Mouse (Mus musculus): ENCODE data around the gene Slc15a3.

Slc15a3 gene

GRCm38 (mm10) chr19:10904512-10904911 lies 65.0 kb downstream of the Slc15a3 start:
- Histone ChIP-seq H3K4me3 (replicated peaks; ENCODE audit: low read length) (no peak overlapping the region), H3K9me3 (ENCODE audit: low read length) (no peaks in the 10 kb centered on the region), H3K27me3 (ENCODE audit: insufficient read depth, low read length) (no peaks in the 10 kb centered on the region), H3K36me3 (ENCODE audit: insufficient read depth, low read length) (peaks cover 99% of the 10 kb centered on the region), H3K4me1 (replicated peaks; ENCODE audit: low read depth, low read length) (peaks cover 14% of the 10 kb centered on the region)
- no peak for TF ChIP-seq CTCF (conservative IDR thresholded peaks at IDR 0.05; ENCODE audit: low read length)
- TF ChIP-seq NANOG (IDR thresholded peaks at IDR 0.05; ENCODE audit: borderline replicate concordance, low read length), result no peak
- TF ChIP-seq POU5F1 (IDR thresholded peaks at IDR 0.05; ENCODE audit: borderline replicate concordance, low read length), result no peak

GRCm38 (mm10) chr19:10904927-10905727 lies 65.6 kb downstream of the Slc15a3 start:
- Histone ChIP-seq H3K27me3 (ENCODE audit: insufficient read depth, low read length) (no peaks in the 10 kb centered on the region), H3K4me3 (replicated peaks; ENCODE audit: low read length) (no peak overlapping the region), H3K36me3 (ENCODE audit: insufficient read depth, low read length) (peaks cover 95% of the 10 kb centered on the region), H3K9me3 (ENCODE audit: low read length) (no peaks in the 10 kb centered on the region), H3K4me1 (replicated peaks; ENCODE audit: low read depth, low read length) (peaks cover 14% of the 10 kb centered on the region)
- TF ChIP-seq NANOG (IDR thresholded peaks at IDR 0.05; ENCODE audit: borderline replicate concordance, low read length) (no peak), POU5F1 (IDR thresholded peaks at IDR 0.05; ENCODE audit: borderline replicate concordance, low read length) (no peak), CTCF (conservative IDR thresholded peaks at IDR 0.05; ENCODE audit: low read length) (no peak)

GRCm38 (mm10) chr19:10905728-10906000 lies 66.1 kb downstream of the Slc15a3 start:
- no peaks in the 10 kb centered on the region for H3K27me3 ChIP-seq (ENCODE audit: insufficient read depth, low read length)
- no peaks in the 10 kb centered on the region for H3K9me3 ChIP-seq (ENCODE audit: low read length)
- peaks cover 90% of the 10 kb centered on the region for H3K36me3 ChIP-seq (ENCODE audit: insufficient read depth, low read length)
- TF ChIP-seq CTCF (conservative IDR thresholded peaks at IDR 0.05; ENCODE audit: low read length), result no peak
- TF ChIP-seq NANOG (IDR thresholded peaks at IDR 0.05; ENCODE audit: borderline replicate concordance, low read length), result no peak
- TF ChIP-seq POU5F1 (IDR thresholded peaks at IDR 0.05; ENCODE audit: borderline replicate concordance, low read length), result no peak
- peaks cover 14% of the 10 kb centered on the region for H3K4me1 ChIP-seq (replicated peaks; ENCODE audit: low read depth, low read length)
- H3K4me3 ChIP-seq (replicated peaks; ENCODE audit: low read length), result no peak overlapping the region

GRCm38 (mm10) chr19:10907891-10908290 lies 68.4 kb downstream of the Slc15a3 start:
- H3K36me3 ChIP-seq (ENCODE audit: insufficient read depth, low read length), result peaks cover 67% of the 10 kb centered on the region
- peaks cover 14% of the 10 kb centered on the region for H3K4me1 ChIP-seq (replicated peaks; ENCODE audit: low read depth, low read length)
- no peaks in the 10 kb centered on the region for H3K9me3 ChIP-seq (ENCODE audit: low read length)
- TF ChIP-seq NANOG (IDR thresholded peaks at IDR 0.05; ENCODE audit: borderline replicate concordance, low read length), result no peak
- no peak for TF ChIP-seq POU5F1 (IDR thresholded peaks at IDR 0.05; ENCODE audit: borderline replicate concordance, low read length)
- TF ChIP-seq CTCF (conservative IDR thresholded peaks at IDR 0.05; ENCODE audit: low read length), result peak; percentile 99
- H3K4me3 ChIP-seq (replicated peaks; ENCODE audit: low read length), result no peak overlapping the region
- no peaks in the 10 kb centered on the region for H3K27me3 ChIP-seq (ENCODE audit: insufficient read depth, low read length)
